Comparison of ENCODE assay signal across 8 mouse cellular contexts in genomic region chr2:20615948-20616347, GRCm38 (mm10).
DNase-seq lines count a peak whose midpoint lies in the region; ATAC-seq and TF ChIP-seq lines count a peak whose summit lies in the region.

No protein-coding gene starts in this region.

- intact Hi-C loops in left cerebral cortex, adult 2 months (cut with DNase I) = loop anchor here (10.0 kb wide), 1 partner anchor 331 kb away; no protein-coding TSS in a partner anchor

- no peaks in the 10 kb centered on the region for H3K27me3 ChIP-seq in heart, embryonic 12.5 days (replicated peaks)
- H3K27me3 ChIP-seq in Patski = no peaks in the 10 kb centered on the region
- H3K27me3 ChIP-seq in embryonic facial prominence, embryonic 10.5 days (replicated peaks; ENCODE audit: low read depth, poor library complexity, severe bottlenecking) = no peaks in the 10 kb centered on the region

- in situ Hi-C loops in Patski (cut with MboI; ENCODE audit: low pct_unique_long_range_greater_than_20kb) = no loop called here

- peaks cover 3% of the 10 kb centered on the region; the same call in 1 of the 2 replicates for H3K4me1 ChIP-seq in heart, embryonic 12.5 days (replicated peaks)
- H3K4me1 ChIP-seq in embryonic facial prominence, embryonic 10.5 days = no peaks in the 10 kb centered on the region

- ATAC-seq in heart, embryonic 12.5 days (ENCODE audit: insufficient number of reproducible peaks, low FRiP score) = no peak
- no peak for ATAC-seq in Patski

- H3K9ac ChIP-seq in heart, embryonic 12.5 days = no peak overlapping the region

- peak; percentile 22 for DNase-seq in heart, adult 8-10 months (ENCODE audit: low spot score)
- DNase-seq in 3T3-L1 (ENCODE audit: low read depth, low spot score) = peak; percentile 14
- DNase-seq in Patski (ENCODE audit: low read depth, low spot score) = peak; percentile 17
- DNase-seq in embryonic facial prominence, embryonic 10.5 days (ENCODE audit: low spot score) = peak; percentile 28
- peak in 1 of 2 experiments; percentile 25 for DNase-seq in left cerebral cortex, adult 2 months (ENCODE audit: extremely low spot score in 1 of 2, low spot score in 2 of 2)
- peak; percentile 78 for DNase-seq in testis, postnatal 10 days (ENCODE audit: low spot score)
- no peak for DNase-seq in thymus, postnatal 10 days (ENCODE audit: low spot score in 2 of 2)

- WGBS in heart, embryonic 12.5 days = 77% methylated on average over 1 of the region's 1 CpGs
- WGBS in embryonic facial prominence, embryonic 10.5 days = 80% methylated on average over 1 of the region's 1 CpGs

- peak; percentile 82 for TF ChIP-seq CTCF in Patski (IDR thresholded peaks at IDR 0.05)
- TF ChIP-seq CTCF in left cerebral cortex, adult 2 months (IDR thresholded peaks at IDR 0.05) = peak; percentile 86

- no peak overlapping the region for H3K4me2 ChIP-seq in heart, embryonic 12.5 days

- H3K36me3 ChIP-seq in heart, embryonic 12.5 days = no peaks in the 10 kb centered on the region
- H3K36me3 ChIP-seq in embryonic facial prominence, embryonic 10.5 days (replicated peaks) = no peaks in the 10 kb centered on the region

- no peaks in the 10 kb centered on the region for H3K9me3 ChIP-seq in heart, embryonic 12.5 days (replicated peaks)
- no peaks in the 10 kb centered on the region for H3K9me3 ChIP-seq in embryonic facial prominence, embryonic 10.5 days

- H3K27ac ChIP-seq in heart, embryonic 12.5 days (ENCODE audit: poor library complexity, severe bottlenecking) = no peak overlapping the region
- H3K27ac ChIP-seq in embryonic facial prominence, embryonic 10.5 days (replicated peaks) = no peak overlapping the region
- H3K27ac ChIP-seq in left cerebral cortex, adult 2 months = no peak overlapping the region

- POLR2A ChIA-PET in Patski (lab: Charles Lee) = interaction anchor here (0.7 kb wide), 2 partner anchors 10 to 237 kb away, joined by 3 read pairs; no protein-coding TSS in a partner anchor

- no peak overlapping the region for H3K4me3 ChIP-seq in heart, embryonic 12.5 days
- H3K4me3 ChIP-seq in embryonic facial prominence, embryonic 10.5 days = no peak overlapping the region
- no peak overlapping the region for H3K4me3 ChIP-seq in left cerebral cortex, adult 2 months

- CTCF ChIA-PET in Patski (lab: Charles Lee) = interaction anchor here (0.6 to 2.2 kb wide), 9 partner anchors 10 to 407 kb away, joined by 3 to 8 read pairs (median 5); no protein-coding TSS in a partner anchor

Comparison
In these comparisons a context has a peak if more than half of its experiments do, and no peak if none do; other contexts are left out.
1. DNase-seq: peak in heart, adult 8-10 months (single experiment), 3T3-L1 (single experiment), Patski (single experiment), embryonic facial prominence, embryonic 10.5 days (single experiment) and testis, postnatal 10 days (single experiment); none in thymus, postnatal 10 days (0 of 2).